Mouse (Mus musculus) hindbrain, embryonic 14.5 days (tissue): ENCODE measurements around the gene Fga. TPM values are rescaled to one million over a fixed set of nuclear protein-coding genes. Genes with fewer than 3 reads are reported as not detected.

Source experiments
- ATAC-seq: fragments of 200-750 bp; cut with Nextera tagmentation; 2 replicates; pipeline ENCODE4 v1.8.0; 2017; ENCODE audit warnings: moderate number of reproducible peaks, mild to moderate bottlenecking, moderate TSS enrichment, moderate library complexity; ENCODE audit not compliant: low FRiP score
- DNase-seq: peaks from one replicate; pipeline ENCODE4 v3.0.0-alpha.2; 2015; ENCODE audit warnings: low spot score
- H3K27ac ChIP-seq: fragments of 300-500 bp; sonication (generic); 2 replicates; pipeline ENCODE4 v1.5.1; 2014; ENCODE audit warnings: mild to moderate bottlenecking, moderate library complexity
- H3K27me3 ChIP-seq: fragments of 300-500 bp; sonication (generic); 2 replicates; pipeline ENCODE4 v1.6.1; 2014; ENCODE audit warnings: mild to moderate bottlenecking, low read length, mixed read lengths; ENCODE audit not compliant: control insufficient read depth, insufficient read depth
- H3K36me3 ChIP-seq: fragments of 300-500 bp; sonication (generic); replicated peaks from 2 replicates; pipeline ENCODE4 v1.6.1; 2014; ENCODE audit not compliant: control insufficient read depth, insufficient read depth
- H3K4me1 ChIP-seq: fragments of 300-500 bp; sonication (generic); replicated peaks from 2 replicates; pipeline ENCODE4 v1.6.1; 2014; ENCODE audit warnings: antibody characterized with exemption, low read length, mixed read lengths; ENCODE audit not compliant: control insufficient read depth, insufficient read depth
- H3K4me2 ChIP-seq: fragments of 300-500 bp; sonication (generic); replicated peaks from 2 replicates; pipeline ENCODE4 v1.6.1; 2014; ENCODE audit warnings: mild to moderate bottlenecking, moderate library complexity
- H3K4me3 ChIP-seq: fragments of 300-500 bp; sonication (generic); replicated peaks from 2 replicates; pipeline ENCODE4 v1.5.1; 2014; ENCODE audit warnings: mild to moderate bottlenecking, low read length
- H3K9ac ChIP-seq: fragments of 300-500 bp; sonication (generic); 2 replicates; pipeline ENCODE4 v1.6.1; 2014
- H3K9me3 ChIP-seq: fragments of 300-500 bp; sonication (generic); 2 replicates; pipeline ENCODE4 v1.6.1; 2016; ENCODE audit warnings: low read length; ENCODE audit not compliant: control insufficient read depth
- WGBS: fragments of 180-500 bp; shearing (Covaris S2); extraction: QIAGEN DNeasy Blood & Tissue Kit; methylation state at CpG from one replicate; pipeline ENCODE4 v1.1.7; 2014; 5-methylcytosine and 5-hydroxymethylcytosine counted together
- polyA plus RNA-seq: library from polyadenylated mRNA; unstranded; fragments of >200 nt; fragmentation: Nextera tagmentation; extraction: Ambion mirVana; gene quantifications from 2 replicates; pipeline ENCODE4 v1.2.1, GENCODE M21; 2014

Gene Fga
- polyA plus RNA-seq, 1 experiment from 2014 or later = not detected

- H3K4me3 ChIP-seq = no peak overlapping the region
- H3K4me1 ChIP-seq = 0 out of 2 replicates have a peak, but pooled peaks cover 10% of the 10 kb centered on the region
- no peak overlapping the region for H3K4me2 ChIP-seq
- WGBS = 83% methylated on average over 9 of the region's 9 CpGs
- H3K9me3 ChIP-seq = no peaks in the 10 kb centered on the region
- H3K27ac ChIP-seq = no peak overlapping the region
- no peaks in the 10 kb centered on the region for H3K36me3 ChIP-seq
- ATAC-seq = no peak
- H3K9ac ChIP-seq = no peak overlapping the region
- 0 out of 2 replicates have a peak, but pooled peaks cover 6% of the 10 kb centered on the region for H3K27me3 ChIP-seq
- DNase-seq = no peak
Observed at GRCm38 (mm10) chr3:82999995-83000394, 25.9 kb upstream of the Fga start.

DNA sequence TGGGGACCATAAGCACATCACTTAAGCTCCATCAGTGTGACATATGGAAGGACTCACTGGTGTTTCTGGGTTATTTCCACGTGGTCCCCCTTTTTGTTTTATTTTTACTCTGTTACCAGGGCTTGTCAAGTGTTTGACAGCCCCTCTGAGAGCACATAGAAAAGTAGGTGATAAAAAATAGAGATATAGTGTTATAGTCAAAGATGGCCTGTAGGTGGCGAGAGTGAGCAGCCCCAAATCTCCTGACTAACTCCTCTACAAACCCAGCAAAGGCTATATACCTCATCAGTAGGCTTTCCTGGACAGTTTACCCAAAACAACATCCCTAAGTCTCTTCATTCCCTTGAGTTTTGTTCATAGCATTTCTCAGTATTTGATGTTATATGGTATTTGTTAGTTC lies 23.7 kb upstream of the Fga start:
- no peaks in the 10 kb centered on the region for H3K36me3 ChIP-seq
- 0 out of 2 replicates have a peak, but pooled peaks cover 4% of the 10 kb centered on the region for H3K4me1 ChIP-seq
- peak; percentile 65 for DNase-seq
- no peak overlapping the region for H3K9ac ChIP-seq
- H3K4me2 ChIP-seq = no peak overlapping the region
- ATAC-seq = no peak
- H3K9me3 ChIP-seq = no peaks in the 10 kb centered on the region
- no peak overlapping the region for H3K27ac ChIP-seq
- H3K27me3 ChIP-seq = no peaks in the 10 kb centered on the region
- 0% methylated on average over 2 of the region's 2 CpGs for WGBS
- no peak overlapping the region for H3K4me3 ChIP-seq

DNA sequence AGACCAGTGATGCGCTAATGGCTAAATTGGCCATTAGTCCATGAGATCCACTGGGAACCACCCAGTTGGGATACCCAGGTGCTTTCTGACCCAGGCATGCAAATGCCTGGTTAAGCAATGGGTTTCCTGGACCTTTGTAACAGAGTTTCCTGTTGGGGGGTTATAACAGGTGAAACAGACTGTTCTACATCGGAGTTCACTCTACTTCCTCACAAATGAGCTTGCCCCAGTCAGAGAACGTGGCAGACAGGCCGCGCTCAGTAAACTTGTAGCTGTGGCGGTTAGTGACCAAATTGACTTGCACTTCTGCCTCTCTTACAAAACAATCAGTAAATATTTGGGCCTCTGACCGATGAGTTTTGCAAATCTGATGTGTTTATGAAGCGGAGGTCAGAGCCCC lies 22.8 kb upstream of the Fga start:
- Histone ChIP-seq H3K27me3 (no peaks in the 10 kb centered on the region), H3K4me1 (0 out of 2 replicates have a peak, but pooled peaks cover 4% of the 10 kb centered on the region), H3K4me2 (no peak overlapping the region), H3K27ac (no peak overlapping the region), H3K9me3 (no peaks in the 10 kb centered on the region), H3K9ac (no peak overlapping the region), H3K36me3 (no peaks in the 10 kb centered on the region), H3K4me3 (no peak overlapping the region)
- 91% methylated on average over 8 of the region's 8 CpGs for WGBS
- ATAC-seq (no peak), DNase-seq (no peak)

GRCm38 (mm10) chr3:83004801-83005200 lies 21.1 kb upstream of the Fga start:
- Histone ChIP-seq H3K27ac (no peak overlapping the region), H3K4me2 (no peak overlapping the region), H3K9me3 (no peaks in the 10 kb centered on the region), H3K27me3 (no peaks in the 10 kb centered on the region), H3K36me3 (no peaks in the 10 kb centered on the region), H3K4me1 (no peaks in the 10 kb centered on the region), H3K4me3 (no peak overlapping the region), H3K9ac (no peak overlapping the region)
- DNase-seq (no peak), ATAC-seq (no peak)
- WGBS = 94% methylated on average over 7 of the region's 7 CpGs

DNA sequence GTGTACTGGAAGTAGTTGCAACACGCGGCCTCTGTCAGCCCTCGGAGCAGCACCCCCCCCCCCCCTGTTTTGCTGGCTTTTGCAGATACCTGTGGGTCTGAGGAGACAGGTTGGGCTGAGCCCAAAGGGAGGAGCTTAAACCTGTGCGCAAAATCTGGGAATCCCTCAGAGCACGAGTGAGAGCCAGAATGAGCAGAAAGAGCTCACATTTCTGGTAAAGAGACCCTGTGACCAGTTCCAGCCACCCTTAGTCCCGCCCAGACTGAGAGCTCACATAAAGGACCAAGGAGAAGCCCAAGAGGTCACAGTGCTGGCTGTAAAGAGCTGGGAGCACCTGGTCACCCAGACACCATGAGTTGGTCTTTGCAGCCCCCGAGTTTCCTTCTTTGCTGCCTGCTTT lies 18.3 kb upstream of the Fga start, which contains the start of gene Fgg:
Fgg (plus strand) TSS at position 168 of the 400 bp plus-strand sequence.
- Histone ChIP-seq H3K9me3 (no peaks in the 10 kb centered on the region), H3K27ac (no peak within 1 kb of the TSS), H3K4me1 (0 out of 2 replicates have a peak, but pooled peaks cover 4% of the 10 kb centered on the region), H3K9ac (no peak within 1 kb of the TSS), H3K4me3 (no peak within 1 kb of the TSS), H3K4me2 (no peak within 1 kb of the TSS), H3K36me3 (no peaks in the 10 kb centered on the region), H3K27me3 (no peaks in the 10 kb centered on the region)
- DNase-seq (no peak), ATAC-seq (no peak)
- WGBS = 60% methylated on average over 7 of the region's 7 CpGs

DNA sequence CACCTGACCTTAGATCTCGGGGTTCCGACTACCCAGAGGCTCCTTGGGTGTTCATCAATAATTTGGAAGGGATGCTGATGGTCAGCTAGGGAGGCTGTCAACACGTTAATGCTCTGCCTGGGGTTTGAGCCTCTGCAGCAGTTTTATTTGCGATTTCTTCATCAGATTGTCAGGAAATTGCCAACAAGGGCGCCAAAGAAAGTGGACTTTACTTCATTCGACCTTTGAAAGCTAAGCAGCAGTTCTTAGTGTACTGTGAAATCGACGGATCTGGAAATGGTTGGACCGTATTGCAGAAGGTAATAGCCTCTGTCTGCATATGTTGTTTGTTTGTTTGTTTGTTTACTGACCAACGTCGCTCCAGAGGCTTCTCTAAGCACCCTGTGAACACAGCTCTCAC lies 15.6 kb upstream of the Fga start:
- WGBS = 85% methylated on average over 11 of the region's 11 CpGs
- Histone ChIP-seq H3K4me1 (0 out of 2 replicates have a peak, but pooled peaks cover 4% of the 10 kb centered on the region), H3K27ac (no peak overlapping the region), H3K4me3 (no peak overlapping the region), H3K4me2 (no peak overlapping the region), H3K9ac (no peak overlapping the region), H3K27me3 (no peaks in the 10 kb centered on the region), H3K36me3 (no peaks in the 10 kb centered on the region), H3K9me3 (no peaks in the 10 kb centered on the region)
- DNase-seq = no peak
- no peak for ATAC-seq

- no peaks in the 10 kb centered on the region for H3K27me3 ChIP-seq
- no peaks in the 10 kb centered on the region for H3K9me3 ChIP-seq
- H3K27ac ChIP-seq = no peak overlapping the region
- H3K4me2 ChIP-seq = no peak overlapping the region
- no peaks in the 10 kb centered on the region for H3K36me3 ChIP-seq
- 0 out of 2 replicates have a peak, but pooled peaks cover 4% of the 10 kb centered on the region for H3K4me1 ChIP-seq
- WGBS = 93% methylated on average over 4 of the region's 4 CpGs
- H3K9ac ChIP-seq = no peak overlapping the region
- no peak for DNase-seq
- ATAC-seq = no peak
- no peak overlapping the region for H3K4me3 ChIP-seq
Observed at GRCm38 (mm10) chr3:83011136-83011535, 14.7 kb upstream of the Fga start.

DNA sequence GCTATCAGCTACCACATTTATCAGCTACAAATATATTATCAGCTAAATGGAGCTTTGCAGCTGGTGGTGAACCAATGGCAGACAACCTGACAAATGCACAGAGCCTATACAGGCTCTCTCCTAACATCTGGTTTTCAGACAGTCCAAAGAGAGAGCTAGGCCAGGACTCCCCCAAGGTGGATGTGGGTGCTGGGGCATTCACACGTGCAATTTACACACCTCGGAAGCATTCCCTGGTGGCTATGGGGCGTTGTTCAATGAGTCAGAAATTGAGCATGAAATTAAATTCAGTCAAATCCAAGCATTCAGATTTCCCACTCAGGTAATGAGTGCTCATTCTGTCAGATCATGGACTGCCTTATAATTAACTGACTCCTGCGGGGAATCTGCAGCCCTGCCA lies 14.3 kb upstream of the Fga start:
- H3K4me1 ChIP-seq = 0 out of 2 replicates have a peak, but pooled peaks cover 4% of the 10 kb centered on the region
- H3K4me3 ChIP-seq = no peak overlapping the region
- H3K27ac ChIP-seq = no peak overlapping the region
- no peaks in the 10 kb centered on the region for H3K9me3 ChIP-seq
- no peak overlapping the region for H3K9ac ChIP-seq
- WGBS = 59% methylated on average over 4 of the region's 4 CpGs
- ATAC-seq (no peak), DNase-seq (no peak)
- H3K36me3 ChIP-seq = no peaks in the 10 kb centered on the region
- H3K27me3 ChIP-seq = no peaks in the 10 kb centered on the region
- H3K4me2 ChIP-seq = no peak overlapping the region

DNA sequence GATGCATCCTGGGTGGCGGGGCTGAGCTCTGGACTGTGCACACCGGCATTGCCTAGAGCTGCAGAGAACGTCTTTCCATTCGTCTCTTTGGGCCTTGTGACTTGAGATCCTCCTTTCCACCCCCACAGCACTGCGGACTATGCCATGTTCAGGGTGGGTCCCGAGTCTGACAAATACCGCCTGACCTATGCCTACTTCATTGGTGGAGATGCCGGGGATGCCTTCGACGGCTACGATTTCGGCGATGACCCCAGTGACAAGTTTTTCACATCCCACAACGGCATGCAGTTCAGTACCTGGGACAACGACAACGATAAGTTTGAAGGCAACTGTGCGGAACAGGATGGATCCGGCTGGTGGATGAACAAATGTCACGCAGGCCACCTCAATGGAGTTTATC lies 13.2 kb upstream of the Fga start:
- ATAC-seq = no peak
- no peaks in the 10 kb centered on the region for H3K36me3 ChIP-seq
- H3K9me3 ChIP-seq = no peaks in the 10 kb centered on the region
- H3K4me1 ChIP-seq = 0 out of 2 replicates have a peak, but pooled peaks cover 4% of the 10 kb centered on the region
- 94% methylated on average over 19 of the region's 19 CpGs for WGBS
- no peak overlapping the region for H3K27ac ChIP-seq
- no peak overlapping the region for H3K4me2 ChIP-seq
- no peak overlapping the region for H3K9ac ChIP-seq
- no peak for DNase-seq
- no peak overlapping the region for H3K4me3 ChIP-seq
- H3K27me3 ChIP-seq = no peaks in the 10 kb centered on the region

DNA sequence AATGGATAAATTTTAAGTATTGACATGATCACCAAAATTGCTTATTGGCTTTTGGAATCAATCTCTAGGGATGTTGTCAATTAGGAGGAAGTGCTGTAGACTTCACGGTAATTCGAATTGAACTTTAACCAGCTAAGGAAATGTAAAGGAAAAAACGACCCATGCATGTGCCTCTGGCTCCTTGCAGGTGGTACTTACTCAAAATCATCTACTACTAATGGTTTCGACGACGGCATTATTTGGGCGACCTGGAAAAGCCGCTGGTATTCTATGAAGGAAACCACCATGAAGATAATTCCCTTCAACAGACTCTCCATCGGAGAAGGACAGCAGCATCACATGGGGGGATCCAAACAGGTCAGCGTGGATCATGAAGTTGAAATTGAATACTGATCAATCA lies 11.9 kb upstream of the Fga start:
- no peak overlapping the region for H3K4me2 ChIP-seq
- WGBS = 91% methylated on average over 10 of the region's 10 CpGs
- H3K9me3 ChIP-seq = no peaks in the 10 kb centered on the region
- H3K9ac ChIP-seq = no peak overlapping the region
- H3K27ac ChIP-seq = no peak overlapping the region
- H3K4me3 ChIP-seq = no peak overlapping the region
- ATAC-seq (no peak), DNase-seq (no peak)
- H3K27me3 ChIP-seq = no peaks in the 10 kb centered on the region
- H3K36me3 ChIP-seq = no peaks in the 10 kb centered on the region
- 0 out of 2 replicates have a peak, but pooled peaks cover 4% of the 10 kb centered on the region for H3K4me1 ChIP-seq
